Mouse (Mus musculus) midbrain, postnatal 0 days (tissue): ENCODE data around the gene Snapc5. TPM values are rescaled to one million over a fixed set of nuclear protein-coding genes. Genes with fewer than 3 reads are reported as not detected.

Experiments
- ATAC-seq: fragments of 200-750 bp; cut with Nextera tagmentation; 2 replicates; pipeline ENCODE4 v1.8.0; 2017; ENCODE audit warnings: moderate number of reproducible peaks, mild to moderate bottlenecking, moderate TSS enrichment, moderate library complexity; ENCODE audit not compliant: low FRiP score
- DNase-seq: peaks from one replicate; pipeline ENCODE4 v3.0.0-alpha.2; 2015; ENCODE audit warnings: low spot score
- H3K27ac ChIP-seq: fragments of 300-500 bp; sonication (generic); 2 replicates; pipeline ENCODE4 v1.5.1; 2014; ENCODE audit warnings: low read depth, mild to moderate bottlenecking, low read length, mixed read lengths
- H3K27me3 ChIP-seq: fragments of 300-500 bp; sonication (generic); 2 replicates; pipeline ENCODE4 v1.6.1; 2014; ENCODE audit warnings: low read length, control low read depth, mixed read lengths; ENCODE audit not compliant: insufficient read depth
- H3K36me3 ChIP-seq: fragments of 300-500 bp; sonication (generic); 2 replicates; pipeline ENCODE4 v1.6.1; 2014; ENCODE audit warnings: low read length, control low read depth, mixed read lengths; ENCODE audit not compliant: insufficient read depth
- H3K4me1 ChIP-seq: fragments of 300-500 bp; sonication (generic); 2 replicates; pipeline ENCODE4 v1.6.1; 2014; ENCODE audit warnings: mild to moderate bottlenecking, control low read depth, antibody characterized with exemption, low read length, mixed read lengths; ENCODE audit not compliant: insufficient read depth
- H3K4me2 ChIP-seq: fragments of 300-500 bp; sonication (generic); 2 replicates; pipeline ENCODE4 v1.6.1; 2014; ENCODE audit warnings: low read depth, mild to moderate bottlenecking, low read length, mixed read lengths; ENCODE audit not compliant: poor library complexity, severe bottlenecking
- H3K4me3 ChIP-seq: fragments of 300-500 bp; sonication (generic); 2 replicates; pipeline ENCODE4 v1.5.1; 2014; ENCODE audit warnings: low read depth, mild to moderate bottlenecking, low read length, moderate library complexity
- H3K9ac ChIP-seq: fragments of 300-500 bp; sonication (generic); replicated peaks from 2 replicates; pipeline ENCODE4 v1.6.1; 2014; ENCODE audit warnings: mild to moderate bottlenecking, low read length, moderate library complexity, mixed read lengths; ENCODE audit not compliant: poor library complexity, severe bottlenecking
- H3K9me3 ChIP-seq: fragments of 300-500 bp; sonication (generic); 2 replicates; pipeline ENCODE4 v1.6.1; 2016; ENCODE audit warnings: low read length, control low read depth
- CTCF ChIP-seq: IDR thresholded peaks from 2 replicates; pipeline ENCODE4 v1.5.1; 2016; ENCODE audit warnings: antibody characterized with exemption, mild to moderate bottlenecking
- whole genome bisulfite sequencing: fragments of 180-500 bp; shearing (Covaris S2); extraction: QIAGEN DNeasy Blood & Tissue Kit; methylation state at CpG from one replicate; pipeline ENCODE4 v1.1.7; 2014; 5-methylcytosine and 5-hydroxymethylcytosine counted together
- polyA plus RNA-seq: library from polyadenylated mRNA; unstranded; fragments of >200 nt; fragmentation: Nextera tagmentation; extraction: Ambion mirVana; gene quantifications from 2 replicates; pipeline ENCODE4 v1.2.1, GENCODE M21; 2015
- total RNA-seq: library from RNA; depleted of rRNA; stranded (reverse); fragments of >200 nt; gene quantifications from 2 replicates; pipeline ENCODE4 v1.2.3, GENCODE M21; 2014

Gene Snapc5
- total and polyA plus RNA-seq, 2 experiments from 2014 or later: 6.3 to 25.9 TPM

DNA sequence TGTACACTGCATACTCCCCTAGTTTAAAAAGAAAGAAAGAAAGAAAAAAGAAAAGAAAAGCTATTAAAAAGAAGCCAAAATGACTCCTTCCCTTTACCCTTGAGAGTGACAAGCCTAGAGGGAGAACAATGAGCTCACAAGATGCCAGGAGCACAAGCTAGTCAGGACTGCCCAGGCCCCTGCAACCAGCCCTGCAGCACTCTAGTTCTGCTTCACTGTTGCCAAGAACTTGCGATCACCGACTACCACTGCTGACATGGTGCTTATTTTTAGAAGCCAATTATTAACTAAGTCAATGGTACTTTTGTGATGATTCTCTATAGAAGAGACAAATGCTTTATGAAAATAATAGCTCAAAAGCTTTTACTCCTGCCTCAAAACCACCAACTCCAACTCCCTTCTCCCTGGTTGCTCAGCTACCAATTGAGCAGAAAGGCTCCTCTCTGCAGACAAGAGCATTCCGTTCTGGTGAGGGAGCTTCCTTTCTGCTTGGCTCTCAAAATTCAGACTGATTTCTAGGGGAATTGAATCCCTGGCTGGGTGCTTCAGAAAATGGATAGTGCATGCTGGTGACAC is 28.5 kb downstream of the Snapc5 start:
- Histone ChIP-seq H3K27ac (no peak overlapping the region; the same call in 1 of the 2 replicates), H3K27me3 (no peaks in the 10 kb centered on the region)

DNA sequence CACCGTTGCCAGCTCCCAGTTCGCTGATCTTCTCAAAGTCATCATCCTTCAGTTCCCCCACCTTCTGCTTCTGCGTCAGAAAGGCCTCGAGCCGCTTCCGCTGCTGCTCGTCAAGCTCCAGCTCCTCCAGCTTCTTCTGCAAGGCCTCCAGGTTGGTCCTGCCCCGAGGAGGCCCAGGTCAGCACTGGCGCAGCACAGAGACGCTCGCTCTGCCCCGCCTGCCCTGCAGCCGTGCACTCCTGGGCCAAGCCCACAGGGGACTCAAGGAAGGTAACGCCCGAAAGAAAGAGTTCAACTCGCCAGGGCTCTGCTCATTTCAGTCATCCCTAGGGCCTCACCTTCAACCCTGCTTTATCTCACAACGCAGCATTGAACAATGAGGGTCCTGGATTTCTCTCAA is 35.4 kb downstream of the Snapc5 start:
- no peak overlapping the region for H3K4me3 ChIP-seq

More for the DNA sequence above, 28.5 kb downstream of the Snapc5 start:
- Histone ChIP-seq H3K4me1 (no peaks in the 10 kb centered on the region), H3K9ac (0 out of 2 replicates have a peak overlapping the region, but pooled peaks have one; percentile 13), H3K4me3 (no peak overlapping the region), H3K4me2 (no peak overlapping the region), H3K9me3 (no peaks in the 10 kb centered on the region), H3K36me3 (peaks cover 5% of the 10 kb centered on the region)
- ATAC-seq: no peak
- whole genome bisulfite sequencing: 82% methylated on average over 3 of the region's 3 CpGs
- no peak for DNase-seq
- no peak for TF ChIP-seq CTCF

GRCm38 (mm10) chr9:64216090-64216489 is 37.0 kb downstream of the Snapc5 start:
- no peak overlapping the region for H3K4me3 ChIP-seq
- H3K27ac ChIP-seq: no peak overlapping the region
- no peak for DNase-seq
- no peak overlapping the region for H3K4me2 ChIP-seq
- TF ChIP-seq CTCF: no peak
- ATAC-seq: no peak
- H3K36me3 ChIP-seq: no peaks in the 10 kb centered on the region
- no peaks in the 10 kb centered on the region for H3K27me3 ChIP-seq
- H3K4me1 ChIP-seq: no peaks in the 10 kb centered on the region
- WGBS: 78% methylated on average over 4 of the region's 4 CpGs
- H3K9me3 ChIP-seq: no peaks in the 10 kb centered on the region
- no peak overlapping the region for H3K9ac ChIP-seq

More for the DNA sequence above, 35.4 kb downstream of the Snapc5 start:
- DNase-seq: no peak
- 93% methylated on average over 17 of the region's 17 CpGs for WGBS
- no peaks in the 10 kb centered on the region for H3K9me3 ChIP-seq
- peaks cover 2% of the 10 kb centered on the region; the same call in 1 of the 2 replicates for H3K36me3 ChIP-seq
- no peak overlapping the region for H3K27ac ChIP-seq
- H3K4me1 ChIP-seq: no peaks in the 10 kb centered on the region
- H3K9ac ChIP-seq: no peak overlapping the region
- no peak for ATAC-seq
- H3K27me3 ChIP-seq: no peaks in the 10 kb centered on the region
- no peak overlapping the region for H3K4me2 ChIP-seq
- TF ChIP-seq CTCF: no peak

GRCm38 (mm10) chr9:64216641-64217040 is 37.6 kb downstream of the Snapc5 start:
- WGBS: 95% methylated on average over 2 of the region's 2 CpGs
- no peak for TF ChIP-seq CTCF
- H3K9ac ChIP-seq: no peak overlapping the region
- ATAC-seq (no peak), DNase-seq (no peak)
- no peaks in the 10 kb centered on the region for H3K27me3 ChIP-seq
- H3K36me3 ChIP-seq: no peaks in the 10 kb centered on the region
- no peak overlapping the region for H3K4me3 ChIP-seq
- no peaks in the 10 kb centered on the region for H3K9me3 ChIP-seq
- H3K4me2 ChIP-seq: no peak overlapping the region
- no peak overlapping the region for H3K27ac ChIP-seq
- H3K4me1 ChIP-seq: no peaks in the 10 kb centered on the region

GRCm38 (mm10) chr9:64217887-64218286 is 38.8 kb downstream of the Snapc5 start:
- H3K27ac ChIP-seq: no peak overlapping the region
- TF ChIP-seq CTCF: no peak
- no peak overlapping the region for H3K4me3 ChIP-seq
- no peaks in the 10 kb centered on the region for H3K36me3 ChIP-seq
- no peaks in the 10 kb centered on the region for H3K4me1 ChIP-seq
- no peak overlapping the region for H3K9ac ChIP-seq
- no peak overlapping the region for H3K4me2 ChIP-seq
- H3K27me3 ChIP-seq: no peaks in the 10 kb centered on the region
- DNase-seq (no peak), ATAC-seq (no peak)
- no peaks in the 10 kb centered on the region for H3K9me3 ChIP-seq

DNA sequence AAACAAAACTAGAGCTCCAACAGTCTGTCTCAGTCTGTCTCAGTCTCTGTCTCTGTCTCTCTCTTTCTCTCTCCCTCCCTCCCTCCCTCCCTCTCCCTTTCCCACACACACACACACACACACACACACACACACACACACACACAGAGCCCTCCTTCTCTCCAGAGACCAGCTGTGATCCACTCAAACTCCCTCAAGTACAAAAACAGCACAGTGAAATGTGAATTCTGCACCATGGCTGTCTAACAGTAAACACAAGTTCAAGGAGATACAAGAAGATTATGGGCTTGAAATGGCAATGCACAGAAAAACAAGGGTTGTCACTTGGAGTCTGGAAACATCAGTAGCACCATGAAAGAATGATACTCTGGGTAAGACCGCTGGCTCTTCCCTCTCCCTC is 40.2 kb downstream of the Snapc5 start:
- DNase-seq (no peak), ATAC-seq (no peak)
- no peaks in the 10 kb centered on the region for H3K9me3 ChIP-seq
- H3K4me1 ChIP-seq: no peaks in the 10 kb centered on the region
- H3K4me3 ChIP-seq: no peak overlapping the region
- no peak for TF ChIP-seq CTCF
- 39% methylated on average over 1 of the region's 1 CpGs for whole genome bisulfite sequencing
- H3K4me2 ChIP-seq: no peak overlapping the region
- H3K27ac ChIP-seq: no peak overlapping the region
- H3K36me3 ChIP-seq: no peaks in the 10 kb centered on the region
- no peak overlapping the region for H3K9ac ChIP-seq
- H3K27me3 ChIP-seq: no peaks in the 10 kb centered on the region
